Mouse (Mus musculus): Measurements from ENCODE around the gene H2-Ab1.
"Not testable (repeated sequence)": the region's sequence is repeated elsewhere in the genome, so short reads cannot be mapped to it uniquely, and the experiment has no call there.

H2-Ab1 gene

DNA sequence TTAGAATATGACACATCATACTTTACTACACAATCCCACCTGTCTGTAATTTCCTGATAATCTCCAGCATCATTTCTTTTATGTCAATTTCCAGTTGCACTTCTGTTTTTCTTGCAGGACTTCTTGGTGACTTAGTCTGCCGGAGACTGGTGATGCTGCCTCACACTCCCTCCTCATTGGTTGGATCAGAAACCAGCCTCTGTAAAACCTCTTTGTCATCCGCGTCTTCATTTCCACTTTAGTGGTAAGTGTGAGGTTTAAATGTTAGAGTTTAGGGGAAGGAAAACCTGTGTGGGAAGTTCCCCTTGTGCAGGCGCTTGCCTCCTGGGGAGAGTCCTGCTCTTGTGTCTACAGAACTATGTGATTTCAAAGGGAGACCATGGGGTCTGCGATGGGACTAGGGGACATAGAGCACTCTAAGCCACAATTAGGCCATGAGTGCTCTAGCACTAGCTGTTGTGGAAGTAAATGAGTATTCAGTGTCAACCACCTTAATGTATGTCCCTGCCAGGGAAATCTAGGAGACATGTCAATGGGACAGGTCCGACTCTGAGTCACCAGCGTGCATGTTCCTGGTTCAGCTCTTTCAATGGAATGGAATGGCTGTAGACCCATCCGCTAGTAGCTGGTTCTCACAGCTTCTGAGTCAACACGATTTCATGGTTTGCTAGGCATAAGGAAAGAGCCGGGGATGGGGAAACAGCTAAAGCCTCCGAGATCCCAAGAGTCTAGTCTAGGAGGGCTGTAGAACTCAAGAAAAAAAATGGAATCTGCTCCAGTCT lies at the start of gene H2-Ab1:
Gene H2-Ab1 (plus strand): TSS at position 96 of the 782 bp plus-strand sequence.
- DNase-seq (ENCODE audit: low spot score) = peak; percentile 80

DNA sequence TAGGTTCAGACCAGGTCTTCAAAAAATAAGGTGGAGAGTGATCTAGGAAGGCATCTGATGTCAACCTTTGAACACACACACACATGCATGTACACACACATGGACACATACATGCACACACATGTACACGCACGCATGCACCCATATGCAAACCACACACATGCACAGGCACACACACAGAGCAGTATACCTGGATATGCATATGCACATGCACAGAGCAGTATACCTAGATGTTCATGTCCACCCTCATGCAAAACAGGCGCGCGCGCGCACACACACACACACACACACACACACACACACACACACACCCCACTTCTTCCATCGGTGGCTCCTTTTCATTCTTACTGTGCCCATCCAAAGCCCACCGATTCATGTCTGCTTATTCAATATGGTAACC lies 49.6 kb upstream of the H2-Ab1 start:
- no peak for DNase-seq (ENCODE audit: low spot score)

DNA sequence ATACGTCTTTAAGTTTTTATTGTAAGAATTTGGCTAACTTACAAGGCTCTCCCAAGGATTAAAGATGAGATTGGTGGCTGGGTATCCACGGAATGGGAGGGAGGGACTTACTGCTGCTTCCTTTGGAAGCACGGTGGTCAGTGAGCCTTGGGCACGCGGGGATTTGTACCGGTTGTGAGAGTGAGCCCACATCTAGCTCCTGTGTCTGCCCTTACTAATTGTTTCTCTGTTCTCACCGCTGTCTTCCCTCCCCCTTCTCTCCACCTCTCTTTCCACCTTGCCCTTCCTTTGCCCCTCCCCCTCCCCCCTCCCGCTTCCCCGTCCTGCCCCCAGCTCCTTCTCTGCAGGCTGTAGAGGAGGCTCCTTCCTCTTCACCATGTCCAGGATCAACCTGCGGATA lies 49.1 kb upstream of the H2-Ab1 start:
- no peak for DNase-seq (ENCODE audit: low spot score)

DNA sequence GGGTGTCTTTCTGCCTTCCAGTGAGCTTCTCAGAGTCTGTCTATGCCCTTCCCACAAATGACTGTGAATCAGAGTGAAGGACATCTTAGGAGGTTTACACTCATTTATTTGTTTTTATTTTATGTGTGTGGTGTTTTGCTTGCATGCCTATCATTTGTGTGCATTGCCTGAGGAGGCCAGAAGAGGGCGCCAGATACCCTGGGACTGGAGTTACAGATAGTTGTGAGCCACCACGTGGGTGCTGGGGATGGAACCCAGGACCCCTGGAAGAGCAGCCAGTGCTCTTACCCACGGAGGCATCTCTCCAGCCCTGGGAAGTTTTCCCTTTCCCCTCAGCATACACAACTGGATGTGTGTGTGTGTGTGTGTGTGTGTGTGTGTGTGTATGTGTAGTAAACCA lies 47.8 kb upstream of the H2-Ab1 start:
- DNase-seq (ENCODE audit: low spot score) = no peak

DNA sequence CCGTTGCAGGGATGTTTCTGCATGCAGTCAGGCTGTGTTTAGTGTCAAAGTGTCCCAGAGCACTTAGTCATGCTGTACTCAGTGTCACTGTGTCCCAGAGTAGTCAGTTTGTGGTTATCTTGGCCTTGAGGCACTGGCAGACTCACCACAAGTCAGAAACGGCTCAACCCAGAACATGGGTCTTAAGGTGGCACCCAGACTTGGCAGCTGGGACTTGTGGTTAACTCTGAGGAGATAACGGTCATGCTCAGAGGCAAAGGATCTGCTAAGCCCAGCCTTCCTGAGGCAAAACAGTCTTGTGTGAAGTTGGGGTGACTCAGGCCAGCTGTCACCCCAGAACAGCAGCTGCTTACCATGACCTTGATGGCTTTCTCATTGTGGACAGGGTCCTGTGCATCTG lies 46.9 kb upstream of the H2-Ab1 start:
- no peak for DNase-seq (ENCODE audit: low spot score)

DNA sequence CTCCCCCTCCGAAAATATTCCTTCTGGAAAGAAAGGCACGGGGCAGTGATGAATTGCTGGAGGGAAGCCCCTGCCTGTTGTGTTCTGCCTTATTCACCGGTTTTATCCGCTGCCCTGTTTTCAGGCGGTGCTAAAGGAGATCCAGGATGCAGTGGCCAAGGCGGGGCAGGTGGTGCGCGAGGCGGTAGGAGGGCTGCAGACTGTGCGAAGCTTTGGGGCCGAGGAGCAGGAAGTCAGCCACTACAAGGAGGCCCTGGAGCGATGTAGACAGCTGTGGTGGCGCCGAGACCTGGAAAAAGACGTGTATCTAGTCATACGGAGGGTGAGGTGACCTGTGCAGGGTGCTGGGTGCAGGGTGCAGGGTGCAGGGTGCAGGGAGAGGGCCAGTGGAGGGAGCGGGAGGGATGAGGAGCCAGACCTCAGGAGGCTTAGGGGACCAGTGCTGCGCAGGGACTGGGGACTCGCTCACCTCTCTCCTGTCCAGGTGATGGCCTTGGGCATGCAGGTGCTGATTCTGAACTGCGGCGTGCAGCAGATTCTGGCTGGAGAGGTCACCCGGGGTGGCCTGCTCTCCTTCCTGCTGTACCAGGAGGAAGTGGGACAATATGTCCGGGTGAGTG lies 45.6 kb upstream of the H2-Ab1 start:
- DNase-seq (ENCODE audit: low spot score) = no peak

DNA sequence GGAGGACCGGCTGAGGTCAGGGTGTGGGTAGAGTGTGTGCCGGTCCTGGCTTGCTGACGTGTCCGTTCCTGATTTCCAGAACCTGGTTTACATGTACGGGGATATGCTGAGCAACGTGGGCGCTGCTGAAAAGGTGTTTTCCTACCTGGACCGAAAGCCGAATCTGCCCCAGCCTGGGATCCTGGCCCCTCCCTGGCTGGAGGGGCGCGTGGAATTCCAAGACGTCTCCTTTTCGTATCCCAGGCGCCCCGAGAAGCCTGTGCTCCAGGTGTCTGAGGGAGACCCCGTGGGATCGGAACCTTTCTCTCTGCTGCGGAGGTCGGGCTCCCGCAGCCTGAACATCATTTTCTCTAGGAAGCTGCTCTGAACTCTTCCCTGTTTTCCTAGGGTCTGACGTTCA lies 43.6 kb upstream of the H2-Ab1 start:
- no peak for DNase-seq (ENCODE audit: low spot score)

DNA sequence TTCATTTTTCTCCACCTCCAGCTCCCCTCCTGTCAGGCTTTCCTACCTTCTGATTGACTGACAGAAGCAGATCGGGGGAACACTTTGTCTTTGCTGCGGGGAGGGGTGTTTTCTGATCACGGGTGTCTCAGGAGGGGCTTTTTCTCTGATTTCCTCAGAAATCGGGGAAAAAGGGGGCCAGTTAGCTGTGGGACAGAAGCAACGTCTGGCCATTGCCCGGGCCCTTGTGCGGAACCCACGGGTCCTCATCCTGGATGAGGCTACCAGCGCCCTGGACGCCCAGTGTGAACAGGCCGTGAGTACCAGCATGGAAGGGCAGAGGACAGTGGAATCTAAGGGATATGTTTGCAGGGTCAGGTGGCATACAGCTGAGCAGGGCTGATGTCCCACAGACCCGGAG lies 42.3 kb upstream of the H2-Ab1 start:
- no peak for DNase-seq (ENCODE audit: low spot score)

DNA sequence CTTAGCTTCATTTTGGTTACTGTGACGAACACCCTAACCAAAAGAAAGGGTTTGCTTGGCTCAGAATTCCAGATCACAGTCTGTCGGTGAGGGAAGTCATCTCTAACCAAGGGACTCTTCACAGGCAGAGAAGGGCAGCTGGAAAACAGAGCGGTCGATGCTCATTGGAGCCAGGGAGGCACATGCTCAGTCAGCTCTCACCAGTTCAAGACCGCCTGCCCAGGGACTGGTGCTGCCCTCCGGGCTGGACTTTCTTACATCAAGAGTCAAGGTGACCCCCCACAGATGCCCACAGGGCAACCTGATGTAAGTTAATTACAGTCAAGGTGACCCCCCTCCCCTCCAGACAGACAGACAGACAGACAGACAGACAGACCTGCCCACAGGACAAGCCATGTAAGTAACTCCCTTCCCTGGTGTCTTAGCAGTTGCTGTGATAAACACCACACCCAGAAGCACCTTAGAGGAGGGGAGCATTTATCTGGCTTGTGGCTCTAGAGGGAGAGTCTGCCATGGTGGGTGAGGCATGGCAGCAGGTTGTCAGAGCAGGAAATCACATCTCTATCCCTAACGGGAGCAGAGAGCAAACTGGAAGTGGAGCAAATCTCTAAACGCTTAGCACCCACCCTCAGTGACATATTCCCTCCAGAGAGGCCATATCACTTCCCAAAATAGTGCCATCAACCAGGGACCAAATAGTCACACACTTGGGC lies 40.1 kb upstream of the H2-Ab1 start:
- no peak for DNase-seq (ENCODE audit: low spot score)

DNA sequence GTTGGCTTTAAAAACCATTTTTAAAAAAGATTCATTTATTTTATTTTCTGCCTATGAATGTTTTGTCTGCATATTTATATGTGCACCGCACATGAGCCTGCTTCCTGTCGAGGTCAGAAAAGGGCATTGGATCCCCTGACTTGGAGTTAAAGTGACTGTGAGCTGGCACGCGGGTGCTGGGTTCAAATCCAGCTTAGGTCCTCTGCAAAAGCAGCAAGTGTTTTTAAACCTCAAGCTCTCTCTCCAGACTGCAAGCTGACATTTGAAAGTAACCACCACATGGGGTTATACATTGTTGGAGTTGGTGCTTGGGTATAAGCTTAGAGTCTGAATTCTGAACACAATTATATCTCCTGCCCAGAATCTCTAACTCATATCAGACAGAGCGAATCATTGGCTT lies 39.5 kb upstream of the H2-Ab1 start:
- DNase-seq (ENCODE audit: low spot score) = no peak

DNA sequence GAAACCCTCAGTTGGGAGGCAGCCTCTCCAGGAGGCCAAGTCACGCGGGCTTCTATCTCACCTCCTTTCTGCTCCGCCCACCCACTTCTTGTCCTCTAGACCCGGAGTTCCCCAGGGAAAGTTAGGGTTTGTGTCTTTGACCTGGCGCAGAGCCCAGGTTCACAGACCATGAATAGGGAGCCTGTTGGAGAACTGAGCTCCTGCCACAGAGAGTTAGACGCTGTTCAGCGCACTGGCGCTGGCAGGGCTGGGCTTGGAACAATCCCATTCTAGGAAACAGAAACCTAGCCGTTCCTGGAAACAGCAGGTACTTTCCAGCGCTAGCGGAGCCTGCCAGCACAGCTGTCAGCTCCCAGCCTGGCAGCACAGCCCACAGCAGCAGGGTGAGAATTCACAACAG lies 38.8 kb upstream of the H2-Ab1 start:
- DNase-seq (ENCODE audit: low spot score) = peak; percentile 31

DNA sequence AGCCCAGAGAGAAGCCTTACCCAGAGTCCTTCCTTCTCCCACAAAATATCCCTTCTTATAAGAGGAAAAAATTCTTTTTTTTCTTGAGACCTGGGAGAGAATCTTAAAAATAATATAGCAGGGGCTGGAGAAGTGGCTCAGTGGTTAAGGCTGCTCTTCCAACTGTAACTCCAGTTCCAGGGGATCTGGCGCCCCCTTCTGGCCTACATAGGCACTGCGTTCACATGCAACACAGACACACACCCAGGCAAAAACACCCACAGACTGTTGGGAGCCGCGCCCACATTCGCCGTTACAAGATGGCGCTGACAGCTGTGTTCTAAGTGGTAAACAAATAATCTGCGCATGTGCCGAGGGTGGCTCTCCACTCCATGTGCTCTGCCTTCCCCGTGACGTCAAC lies 38.4 kb upstream of the H2-Ab1 start:
- DNase-seq (ENCODE audit: low spot score) = peak; percentile 47

DNA sequence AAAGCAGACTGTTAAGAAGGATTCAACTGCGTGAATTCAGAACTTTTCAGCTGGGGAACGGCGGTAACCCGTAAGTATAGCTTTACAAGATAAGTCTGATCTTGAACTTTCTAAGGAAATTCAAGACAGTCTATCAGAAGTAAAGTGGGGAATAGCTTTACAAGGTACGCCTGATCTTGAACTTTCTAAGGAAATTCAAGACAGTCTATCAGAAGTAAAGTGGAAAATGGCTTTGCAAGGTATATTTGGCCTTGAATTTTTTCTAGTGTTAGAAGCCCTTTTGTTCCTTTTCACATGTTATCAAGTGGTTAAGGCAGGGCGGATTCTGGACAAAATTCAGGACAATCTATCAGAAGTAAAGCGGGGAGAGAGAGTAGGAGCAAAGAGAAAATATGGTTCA lies 37.7 kb upstream of the H2-Ab1 start:
- DNase-seq (ENCODE audit: low spot score) = not testable (repeated sequence)

DNA sequence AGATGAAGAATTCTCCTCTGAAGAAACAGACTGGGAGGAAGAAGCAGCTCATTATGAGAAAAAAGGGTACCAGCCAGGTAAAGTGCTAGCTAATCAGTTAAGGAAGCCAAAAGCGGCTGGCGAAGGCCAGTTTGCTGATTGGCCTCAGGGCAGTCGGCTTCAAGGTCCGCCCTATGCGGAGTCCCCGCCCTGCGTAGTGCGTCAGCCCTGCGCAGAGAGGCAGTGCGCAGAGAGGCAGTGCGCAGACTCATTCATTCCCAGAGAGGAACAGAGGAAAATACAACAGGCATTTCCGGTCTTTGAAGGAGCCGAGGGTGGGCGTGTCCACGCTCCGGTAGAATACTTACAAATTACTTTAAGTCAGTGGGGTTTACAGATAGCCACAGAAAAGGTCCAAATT lies 37.1 kb upstream of the H2-Ab1 start:
- not testable (repeated sequence) for DNase-seq (ENCODE audit: low spot score)

DNA sequence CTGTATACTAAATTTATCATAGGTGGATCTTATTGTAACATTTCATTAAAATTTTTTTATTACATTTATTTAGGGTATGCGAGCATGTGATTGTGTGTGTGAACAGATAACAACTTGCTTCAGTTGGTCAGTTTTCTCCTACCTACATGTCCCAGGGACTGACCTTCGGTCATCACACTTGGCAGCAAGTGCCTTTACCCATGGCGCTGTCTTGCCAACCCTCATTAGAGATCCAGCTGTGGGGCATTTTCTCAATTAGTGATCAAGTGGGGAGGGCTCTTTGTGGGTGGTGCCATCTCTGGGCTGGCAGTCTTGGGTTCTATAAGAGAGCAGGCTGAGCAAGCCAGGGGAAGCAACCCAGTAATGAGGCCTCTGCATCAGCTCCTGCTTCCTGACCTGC lies 32.7 kb upstream of the H2-Ab1 start:
- no peak for DNase-seq (ENCODE audit: low spot score)

DNA sequence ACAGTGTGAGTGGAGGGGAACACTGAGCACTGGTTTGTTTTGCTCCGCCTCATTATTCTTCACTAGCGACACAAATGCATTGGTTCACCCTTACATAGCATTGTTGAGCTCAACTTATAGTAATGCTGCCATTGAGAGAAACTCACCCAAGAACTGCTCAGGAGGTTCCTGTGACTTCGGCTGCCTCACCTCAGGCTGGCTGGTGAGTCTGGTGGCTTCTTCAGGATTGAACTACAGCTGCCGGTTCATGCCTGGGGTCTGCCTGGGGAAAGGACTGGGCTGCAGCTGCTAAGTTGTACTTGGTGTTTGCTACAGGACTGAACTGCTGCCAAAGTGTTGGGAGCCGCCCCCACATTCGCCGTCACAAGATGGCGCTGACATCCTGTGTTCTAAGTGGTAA lies 32.1 kb upstream of the H2-Ab1 start:
- DNase-seq (ENCODE audit: low spot score) = no peak

DNA sequence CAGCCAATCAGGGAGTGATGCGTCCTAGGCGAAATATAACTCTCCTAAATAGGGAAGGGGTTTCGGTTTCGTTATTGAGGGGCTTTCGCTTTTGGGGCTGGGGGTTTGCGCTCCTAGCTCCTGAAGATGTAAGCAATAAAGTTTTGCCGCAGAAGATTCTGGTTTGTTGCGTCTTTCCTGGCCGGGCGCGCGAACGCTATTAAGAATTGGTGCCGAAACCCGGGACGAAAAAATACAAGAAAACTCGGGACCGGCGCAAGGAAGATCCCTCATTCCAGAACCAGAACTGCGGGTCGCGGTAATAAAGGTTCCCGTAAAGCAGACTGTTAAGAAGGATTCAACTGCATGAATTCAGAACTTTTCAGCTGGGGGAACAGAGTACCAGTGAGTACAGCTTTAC lies 31.6 kb upstream of the H2-Ab1 start:
- DNase-seq (ENCODE audit: low spot score) = not testable (repeated sequence)

DNA sequence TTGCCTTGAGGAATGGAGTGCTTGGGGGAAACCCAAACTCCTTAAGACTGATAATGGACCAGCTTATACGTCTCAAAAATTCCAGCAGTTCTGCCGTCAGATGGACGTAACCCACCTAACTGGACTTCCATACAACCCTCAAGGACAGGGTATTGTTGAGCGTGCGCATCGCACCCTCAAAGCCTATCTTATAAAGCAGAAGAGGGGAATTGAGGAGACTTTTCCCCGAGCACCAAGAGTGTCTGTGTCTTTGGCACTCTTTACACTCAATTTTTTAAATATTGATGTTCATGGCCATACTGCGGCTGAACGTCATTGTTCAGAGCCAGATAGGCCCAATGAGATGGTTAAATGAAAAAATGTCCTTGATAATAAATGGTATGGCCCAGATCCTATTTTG lies 26.5 kb upstream of the H2-Ab1 start:
- not testable (repeated sequence) for DNase-seq (ENCODE audit: low spot score)

DNA sequence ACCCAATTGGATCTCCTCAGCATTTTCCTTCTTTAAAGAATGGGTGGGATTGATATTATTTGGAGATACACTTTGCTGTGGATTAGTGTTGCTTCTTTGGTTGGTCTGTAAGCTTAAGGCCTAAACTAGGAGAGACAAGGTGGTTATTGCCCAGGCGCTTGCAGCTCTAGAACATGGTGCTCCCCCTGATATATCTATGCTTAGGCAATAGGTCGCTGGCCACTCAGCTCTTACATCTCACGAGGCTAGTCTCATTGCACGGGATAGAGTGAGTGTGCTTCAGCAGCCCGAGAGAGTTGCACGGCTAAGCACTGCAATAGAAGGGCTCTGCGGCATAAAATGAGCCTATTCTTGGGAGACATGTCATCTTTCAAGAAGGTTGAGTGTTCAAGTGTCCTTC lies 25.5 kb upstream of the H2-Ab1 start:
- not testable (repeated sequence) for DNase-seq (ENCODE audit: low spot score)

DNA sequence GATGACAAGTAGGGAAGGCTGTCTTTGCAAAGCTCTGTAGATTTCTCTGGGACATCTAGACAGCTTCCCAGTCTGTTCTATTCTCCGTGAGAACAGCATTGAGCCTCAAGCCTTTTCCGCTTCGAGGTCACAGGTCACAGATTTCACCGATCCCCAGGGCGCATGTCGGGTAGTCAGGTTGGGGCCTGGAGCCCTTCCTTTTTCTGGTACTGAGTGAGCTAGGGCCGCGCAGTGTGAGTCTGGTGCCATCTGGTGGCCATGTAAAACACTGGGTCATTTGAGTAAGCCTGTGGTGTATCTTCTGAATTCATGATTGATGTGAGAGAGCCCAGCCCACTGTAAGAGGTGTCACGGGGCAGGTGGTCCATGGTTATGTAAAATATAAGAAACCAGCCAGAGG lies 22.6 kb upstream of the H2-Ab1 start:
- DNase-seq (ENCODE audit: low spot score) = peak; percentile 72

DNA sequence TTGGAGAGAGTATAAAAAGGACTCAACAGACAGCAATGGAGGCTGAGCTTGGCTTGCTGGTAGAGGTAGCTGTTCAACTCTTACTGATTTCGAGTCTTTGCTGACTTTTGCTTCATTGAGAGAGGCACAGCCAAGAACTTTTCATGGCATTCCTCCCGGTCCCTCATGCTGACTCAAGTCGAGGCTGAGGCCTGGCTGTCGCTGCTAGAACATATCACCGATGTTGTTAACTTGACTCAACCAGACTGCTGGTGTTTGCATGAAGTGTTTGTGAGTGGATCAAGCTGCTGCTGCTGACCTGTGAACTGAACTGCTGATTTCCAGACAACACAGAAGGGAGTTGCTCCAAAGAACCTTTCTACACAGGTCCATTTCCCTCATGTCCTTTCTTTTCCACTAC lies 20.8 kb upstream of the H2-Ab1 start:
- DNase-seq (ENCODE audit: low spot score) = peak; percentile 34

DNA sequence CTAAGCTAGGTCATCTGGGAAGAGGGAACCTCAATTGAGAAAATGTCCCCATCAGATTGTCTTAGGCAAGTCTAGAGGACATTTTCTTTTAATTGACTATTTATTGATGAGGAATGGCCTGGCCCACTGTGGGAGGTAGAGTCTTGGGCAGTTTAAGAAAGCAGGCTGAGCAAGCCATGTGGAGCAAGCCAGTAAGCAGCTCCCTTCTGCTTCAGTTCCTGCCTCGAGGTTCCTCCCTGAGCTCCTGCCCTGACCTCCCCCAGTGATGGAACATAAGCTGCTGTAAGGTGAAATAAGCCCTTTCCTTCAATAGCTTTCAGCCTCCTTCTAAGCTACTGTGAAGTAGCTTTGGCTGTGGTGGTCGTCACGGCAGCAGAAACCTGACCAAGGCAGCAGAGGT lies 19.7 kb upstream of the H2-Ab1 start:
- no peak for DNase-seq (ENCODE audit: low spot score)

DNA sequence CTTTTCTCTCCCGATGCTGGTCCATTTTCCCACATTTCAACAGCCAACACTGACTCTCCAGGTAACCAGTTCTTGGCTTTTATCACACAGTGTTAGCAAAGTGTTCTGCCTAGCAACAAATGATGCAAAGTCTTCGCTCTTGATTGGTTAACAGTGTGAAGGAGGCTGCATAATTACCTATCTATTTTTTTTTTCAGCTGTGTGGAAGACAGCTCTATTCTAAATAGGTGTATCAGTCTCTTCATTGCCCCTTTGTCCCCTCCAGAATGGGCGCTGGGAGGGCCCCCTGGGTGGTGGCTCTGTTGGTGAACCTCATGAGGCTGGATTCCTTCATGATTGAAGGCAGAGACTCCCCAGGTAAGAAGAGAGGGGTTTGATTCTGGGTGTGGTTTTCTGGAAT lies 18.8 kb upstream of the H2-Ab1 start, which contains the start of gene H2-Ob:
Gene H2-Ob (plus strand): TSS at position 198 of the 400 bp plus-strand sequence.
- peak; percentile 37 for DNase-seq (ENCODE audit: low spot score)

Data from urinary bladder, postnatal 14 days (tissue).